In the genomic region with DNA sequence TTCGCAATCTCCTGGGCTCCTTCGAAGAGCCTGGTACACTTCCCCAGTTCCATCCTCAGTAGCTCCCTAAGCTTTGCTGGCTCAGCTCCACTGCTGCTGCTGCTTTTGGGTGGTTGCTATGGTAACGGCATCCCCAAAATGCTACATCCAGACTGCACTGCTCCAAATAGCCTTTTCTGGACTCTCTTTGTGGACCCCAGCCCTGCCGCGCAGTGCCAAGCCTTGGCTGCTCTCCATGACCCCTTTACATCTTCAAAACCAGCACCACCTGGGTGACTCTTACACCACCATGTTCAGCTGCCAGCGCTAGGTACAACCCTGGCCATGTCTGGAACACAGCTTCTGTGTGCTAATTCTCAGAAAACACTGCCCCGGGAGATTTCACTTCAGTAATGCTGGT, we compare ENCODE assay signal across 9 mouse cellular contexts. TPM values are rescaled to one million over a fixed set of nuclear protein-coding genes. Genes with fewer than 3 reads are reported as not detected.
A peak's percentile ranks its signal among the peaks of the same experiment; 100 is the strongest.
DNase-seq lines count a peak whose midpoint lies in the region; ATAC-seq and TF ChIP-seq lines count a peak whose summit lies in the region.
"Had no signal": no experiment of that assay in that cellular context is flagged by ENCODE, and none has a peak within 500 bp of the region (broad histone marks: within the 10 kb centered on the region; RNA-seq: fewer than 3 reads in every experiment).

No protein-coding gene starts in this region.

- no peak overlapping the region for H3K27ac ChIP-seq in forebrain, embryonic 14.5 days (ENCODE audit: low read depth, low read length)
- H3K27ac ChIP-seq in midbrain, embryonic 14.5 days (replicated peaks; ENCODE audit: low read depth, low read length) = no peak overlapping the region

- peaks cover 9% of the 10 kb centered on the region; the same call in 1 of the 2 replicates for H3K4me1 ChIP-seq in forebrain, embryonic 14.5 days (ENCODE audit: control insufficient read depth, insufficient read depth, low read length)
- peaks cover 6% of the 10 kb centered on the region for H3K4me1 ChIP-seq in midbrain, embryonic 14.5 days (ENCODE audit: control insufficient read depth, insufficient read depth, low read length)

- no peak for TF ChIP-seq POLR2A in brain, embryonic 14.5 days (IDR thresholded peaks at IDR 0.05; ENCODE audit: borderline replicate concordance, extremely low read depth, insufficient read depth, insufficient read length, poor library complexity, severe bottlenecking)

- no peak overlapping the region for H3K4me3 ChIP-seq in forebrain, embryonic 14.5 days (ENCODE audit: low read depth, low read length)
- H3K4me3 ChIP-seq in midbrain, embryonic 14.5 days (replicated peaks; ENCODE audit: low read depth, low read length) = no peak overlapping the region

- H3K4me2 ChIP-seq in forebrain, embryonic 14.5 days (ENCODE audit: low read length) = no peak overlapping the region
- H3K4me2 ChIP-seq in midbrain, embryonic 14.5 days (ENCODE audit: low read length) = no peak overlapping the region

- H3K9ac ChIP-seq in forebrain, embryonic 14.5 days (ENCODE audit: low read length) = no peak overlapping the region
- no peak overlapping the region for H3K9ac ChIP-seq in midbrain, embryonic 14.5 days (replicated peaks; ENCODE audit: low read length)

- no peaks in the 10 kb centered on the region for H3K9me3 ChIP-seq in forebrain, embryonic 14.5 days (replicated peaks; ENCODE audit: control insufficient read depth, low read length)
- no peaks in the 10 kb centered on the region for H3K9me3 ChIP-seq in midbrain, embryonic 14.5 days (ENCODE audit: control insufficient read depth, low read length)

- peak; percentile 92 for DNase-seq in brain, embryonic 14.5 days (ENCODE audit: low read depth)
- DNase-seq in forebrain, embryonic 14.5 days (ENCODE audit: low spot score) = peak; percentile 87
- DNase-seq in layer of hippocampus, postnatal 10 days (ENCODE audit: low spot score in 2 of 2) = peak; percentile 50 to 68
- peak; percentile 77 for DNase-seq in midbrain, embryonic 14.5 days
- DNase-seq in retina, embryonic 14.5 days (ENCODE audit: low spot score) = no peak
- no peak for DNase-seq in cerebellum, adult 11-12 months
- DNase-seq in gastrocnemius, postnatal 36 days = no peak
- DNase-seq in heart, adult 18-20 months = no peak
- DNase-seq: kidney, adult 9 months had no signal

- ATAC-seq in forebrain, embryonic 14.5 days = peak; percentile 84
- ATAC-seq in midbrain, embryonic 14.5 days (ENCODE audit: low FRiP score, low TSS enrichment) = no peak

- 0 out of 2 replicates have a peak, but pooled peaks cover 3% of the 10 kb centered on the region for H3K27me3 ChIP-seq in forebrain, embryonic 14.5 days (replicated peaks; ENCODE audit: control insufficient read depth, insufficient read depth, low read length)
- peaks cover 6% of the 10 kb centered on the region; the same call in 1 of the 2 replicates for H3K27me3 ChIP-seq in midbrain, embryonic 14.5 days (ENCODE audit: control insufficient read depth, insufficient read depth, low read length)

- intact Hi-C loops in gastrocnemius, postnatal 36 days (cut with DNase I) = no loop called here

- 32% methylated on average over 7 of the region's 7 CpGs for WGBS in forebrain, embryonic 14.5 days
- 47% methylated on average over 7 of the region's 7 CpGs for WGBS in midbrain, embryonic 14.5 days

- H3K36me3 ChIP-seq in forebrain, embryonic 14.5 days (ENCODE audit: control insufficient read depth, insufficient read depth, low read length) = no peaks in the 10 kb centered on the region
- H3K36me3 ChIP-seq in midbrain, embryonic 14.5 days (ENCODE audit: control insufficient read depth, insufficient read depth, low read length) = no peaks in the 10 kb centered on the region

- no peak for TF ChIP-seq CTCF in brain, embryonic 14.5 days (IDR thresholded peaks at IDR 0.05; ENCODE audit: borderline replicate concordance, extremely low read depth, insufficient read depth, insufficient read length)

RNA-seq across cellular contexts. Expression of a gene that starts 55.4 kb away (rescaled TPM):
- 4.6 and 5.0 TPM in 2 replicates for polyA plus RNA-seq in brain, embryonic 14.5 days (2012; rRNA removed)
- polyA plus RNA-seq in forebrain, embryonic 14.5 days (2014; fragmentation: Nextera tagmentation; extraction: Ambion mirVana) = 2.3 and 2.5 TPM in 2 replicates
- total RNA-seq in layer of hippocampus, postnatal 10 days (2021) = 10 to 100 TPM; 10.2 to 12.5 TPM
- 2.6 and 3.5 TPM in 2 replicates for polyA plus RNA-seq in midbrain, embryonic 14.5 days (2014; fragmentation: Nextera tagmentation; extraction: Ambion mirVana)
- total RNA-seq in gastrocnemius, postnatal 36 days (2021) = 1 to 10 TPM; 6.4 to 6.8 TPM
- total RNA-seq in heart, adult 18-20 months (2021) = under 1 TPM; 0.07 to 0.23 TPM

Comparison
In these comparisons a context has a peak if more than half of its experiments do, and no peak if none do; other contexts are left out.
1. DNase-seq: peak in brain, embryonic 14.5 days (single experiment), forebrain, embryonic 14.5 days (single experiment), layer of hippocampus, postnatal 10 days (2 of 2) and midbrain, embryonic 14.5 days (single experiment); none in retina, embryonic 14.5 days (single experiment), cerebellum, adult 11-12 months (single experiment), gastrocnemius, postnatal 36 days (0 of 2) and heart, adult 18-20 months (0 of 2).
2. RNA of a gene that starts 55.4 kb away (total RNA-seq): 10.2 to 12.5 TPM in layer of hippocampus, postnatal 10 days and 6.4 to 6.8 TPM in gastrocnemius, postnatal 36 days; 0.07 to 0.23 TPM in heart, adult 18-20 months; every median in the first group is over 4 times any median in the second.